Mouse (Mus musculus) cerebellum, adult 9-10 months (tissue): ENCODE data around the gene Lhfpl1.
A peak's percentile ranks its signal among the peaks of the same experiment; 100 is the strongest.
"Not testable (repeated sequence)": the region's sequence is repeated elsewhere in the genome, so short reads cannot be mapped to it uniquely, and the experiment has no call there.

ENCODE experiments used
- DNase-seq: peaks from one replicate; pipeline ENCODE4 v3.0.0; 2022

Gene Lhfpl1

DNA sequence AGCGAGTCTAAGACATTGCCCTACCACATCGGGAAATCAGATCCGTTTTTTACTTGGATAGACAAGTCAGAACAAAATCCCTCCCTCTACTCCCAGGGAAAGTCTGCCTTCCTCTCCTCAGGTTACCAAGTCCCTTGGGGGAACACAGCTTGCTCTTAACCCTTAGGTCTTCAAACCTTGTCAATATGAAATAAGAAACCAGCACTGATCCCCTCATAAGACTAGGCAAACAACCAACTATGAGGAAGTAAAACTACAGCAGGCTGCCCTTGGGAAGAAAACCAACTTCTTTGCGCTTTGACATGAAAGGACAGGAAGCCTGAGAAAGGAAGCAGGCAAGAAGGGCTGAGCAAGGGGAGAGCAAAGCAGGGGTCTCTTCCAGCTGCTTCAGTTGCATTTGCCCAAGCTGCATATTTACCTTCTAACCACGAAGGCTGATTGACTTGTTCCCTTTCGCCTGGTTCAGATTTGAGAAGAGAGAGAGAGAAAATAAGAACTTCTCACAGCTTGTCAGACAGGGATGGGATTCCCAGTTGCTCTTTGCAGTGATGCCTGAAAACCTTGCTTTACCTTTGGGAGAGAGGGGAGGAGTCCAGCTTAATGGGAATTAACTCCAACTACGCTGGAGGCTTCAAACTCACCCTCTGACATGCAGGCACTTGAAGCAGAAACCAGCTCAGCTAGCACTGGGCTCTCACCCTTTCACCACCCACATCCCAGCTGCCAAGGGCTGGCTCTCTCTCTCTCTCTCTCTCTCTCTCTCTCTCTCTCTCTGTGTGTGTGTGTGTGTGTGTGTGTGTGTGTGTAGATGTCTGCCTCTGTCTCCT lies at the start of gene Lhfpl1:
TSS of gene Lhfpl1 (minus strand) at position 713 of the 827 bp plus-strand sequence.
- no peak for DNase-seq

DNA sequence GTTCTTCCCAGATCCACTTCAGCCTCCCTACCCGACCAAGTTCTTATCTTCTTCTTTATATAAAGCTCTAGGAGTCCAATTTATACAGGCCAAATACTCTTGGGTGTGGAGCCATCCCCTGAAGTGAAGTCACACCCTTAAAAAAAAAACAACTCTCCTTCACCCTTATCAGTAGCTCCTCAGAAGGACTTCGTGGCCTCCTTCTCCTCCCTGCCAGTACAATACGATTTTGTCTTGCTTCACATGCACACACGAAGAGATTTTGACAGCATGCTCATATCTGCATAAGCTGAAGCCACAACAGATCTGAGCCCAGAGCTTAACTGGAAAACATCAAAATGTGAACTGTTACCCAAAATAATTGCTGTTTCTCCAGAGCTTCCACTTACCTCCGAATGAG lies 22.9 kb upstream of the Lhfpl1 start:
- DNase-seq, result no peak

DNA sequence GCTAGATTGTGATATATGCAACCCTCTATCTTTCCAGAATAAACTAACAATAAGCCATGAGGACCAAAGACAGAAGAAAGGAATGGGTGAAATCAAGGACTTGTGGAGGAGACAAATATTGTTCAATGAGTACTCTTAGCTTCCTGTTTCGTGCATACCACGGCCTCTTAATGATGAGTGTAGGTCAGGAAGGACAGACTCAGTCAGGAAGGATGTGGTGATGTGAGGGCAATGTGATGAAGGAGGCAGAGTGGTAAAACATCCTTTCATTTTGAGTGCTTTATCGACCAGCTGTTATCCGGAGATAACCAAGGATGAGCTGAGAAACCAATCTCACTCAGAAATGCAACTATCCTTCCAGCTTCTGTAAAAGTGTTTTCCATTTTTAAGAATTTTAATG lies 13.6 kb upstream of the Lhfpl1 start:
- no peak for DNase-seq

DNA sequence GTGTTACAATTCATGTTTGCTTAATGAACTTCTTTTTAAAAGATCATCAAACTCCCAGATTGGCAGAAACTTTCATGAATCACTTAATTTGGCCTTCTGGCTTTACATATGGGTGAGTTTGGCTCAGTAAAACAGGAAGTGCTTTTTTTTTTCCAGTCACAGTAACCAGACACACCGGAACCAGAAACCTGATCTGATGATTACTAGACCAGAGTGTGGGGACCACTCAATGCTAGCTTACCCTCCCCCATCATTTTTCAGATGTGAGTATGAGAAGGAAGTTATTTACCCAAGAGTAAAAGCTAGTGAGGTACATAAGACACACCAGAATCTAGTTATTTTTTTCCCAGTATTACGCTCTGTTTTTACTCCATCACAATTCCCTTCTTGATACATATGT lies 6.5 kb downstream of the Lhfpl1 start:
- DNase-seq, result no peak

DNA sequence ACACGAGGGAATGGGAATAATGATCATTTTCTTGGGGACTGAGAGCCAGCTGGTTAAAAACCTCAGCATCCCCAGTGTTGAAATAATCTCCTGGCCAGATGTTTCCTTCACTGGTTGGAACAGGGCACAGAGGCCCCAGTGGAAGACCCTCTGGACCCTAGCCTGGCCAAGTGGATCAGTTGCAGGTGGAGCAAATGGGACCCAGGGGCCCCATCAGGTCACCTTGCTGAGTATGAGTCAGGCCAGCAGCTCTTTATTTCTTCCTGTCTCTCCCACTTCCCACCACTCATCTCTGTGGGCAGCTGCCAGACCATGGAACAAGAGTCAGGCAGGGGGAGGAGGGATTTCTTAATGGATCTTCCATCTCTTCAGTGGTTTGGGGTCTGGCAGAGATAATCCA lies 12.7 kb downstream of the Lhfpl1 start:
- DNase-seq, result no peak

GRCm38 (mm10) chrX:145308555-145308954 lies 40.3 kb downstream of the Lhfpl1 start:
- no peak for DNase-seq

DNA sequence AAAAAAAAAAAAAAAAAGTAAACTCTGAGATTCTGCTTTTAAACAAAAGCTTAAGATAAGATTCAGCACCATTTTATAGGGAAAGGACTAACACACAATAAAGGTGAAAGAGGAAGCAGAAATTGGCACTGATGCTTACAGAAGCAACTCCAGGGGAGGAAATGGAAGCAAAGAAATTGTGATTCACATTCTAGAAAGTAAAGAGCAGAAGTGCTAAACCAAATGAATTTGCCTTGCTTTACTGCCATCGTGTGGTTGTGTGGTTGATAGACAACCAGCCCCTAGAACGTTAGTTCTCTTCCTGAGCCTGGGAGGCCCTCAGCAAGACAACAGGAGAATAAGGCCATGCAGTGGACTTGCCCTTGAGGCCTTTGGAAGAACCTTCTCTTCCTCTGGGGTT lies 41.7 kb downstream of the Lhfpl1 start:
- peak; percentile 4 for DNase-seq

- DNase-seq, result not testable (repeated sequence)
These were observed 48.7 kb downstream of the Lhfpl1 start for GRCm38 (mm10) chrX:145300232-145300631.

DNA sequence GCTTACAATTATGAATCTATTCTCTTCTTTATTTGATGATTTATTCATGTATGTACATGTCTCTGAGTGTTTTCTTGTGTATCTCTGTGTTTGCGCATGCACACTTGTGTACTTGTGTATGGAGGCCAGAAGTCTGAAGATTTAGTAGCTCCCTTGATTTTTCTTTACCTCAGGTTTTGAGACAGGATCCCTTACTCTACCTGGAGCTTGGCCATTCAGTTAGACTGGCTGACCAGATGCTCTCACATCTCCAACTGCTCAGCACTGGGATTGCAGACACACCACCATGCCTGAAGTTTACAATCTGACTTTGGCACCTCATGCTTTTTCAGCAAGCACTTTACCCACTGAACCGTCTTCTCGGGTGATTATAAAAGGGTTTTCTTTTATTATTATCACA lies 76.7 kb downstream of the Lhfpl1 start:
- DNase-seq, result no peak

GRCm38 (mm10) chrX:145271768-145272167 lies 77.1 kb downstream of the Lhfpl1 start:
- no peak for DNase-seq

GRCm38 (mm10) chrX:145261803-145262202 lies 87.1 kb downstream of the Lhfpl1 start:
- no peak for DNase-seq
